Mouse (Mus musculus) ES-E14 (cell line): ENCODE measurements around the gene S1pr5. TPM values are rescaled to one million over a fixed set of nuclear protein-coding genes. Genes with fewer than 3 reads are reported as not detected.

Experiments used
- DNase-seq: peaks from one replicate; pipeline ENCODE4 v3.0.0-alpha.2; 2013; ENCODE audit warnings: low read depth, low spot score
- H3K27ac ChIP-seq: 2 replicates; pipeline ENCODE4 v1.5.1; 2012; ENCODE audit warnings: low read depth, mild to moderate bottlenecking, low read length, moderate library complexity, mixed read lengths; ENCODE audit not compliant: poor library complexity, insufficient read depth, severe bottlenecking
- H3K36me3 ChIP-seq: 2 replicates; pipeline ENCODE4 v1.6.1; 2012; ENCODE audit warnings: mild to moderate bottlenecking, low read length, moderate library complexity, mixed read lengths; ENCODE audit not compliant: control insufficient read depth, poor library complexity, insufficient read depth, severe bottlenecking
- H3K4me1 ChIP-seq, 2 experiments: fragments of 150-350 bp in 1 of 2; sonication (generic) in 1 of 2; 2 replicates each; pipeline ENCODE4 v1.6.1; 2012; ENCODE audit warnings: low read length in 2 of 2, mild to moderate bottlenecking in 1 of 2, mixed read lengths in 1 of 2; ENCODE audit not compliant: control insufficient read depth in 2 of 2, insufficient read depth in 2 of 2, poor library complexity in 1 of 2
- H3K4me3 ChIP-seq, 2 experiments: fragments of 150-350 bp in 1 of 2; sonication (generic) in 1 of 2; 2 replicates each; pipeline ENCODE4 v1.5.1; 2012; ENCODE audit warnings: low read length in 2 of 2, low read depth in 1 of 2, mild to moderate bottlenecking in 1 of 2, mixed read lengths in 1 of 2; ENCODE audit not compliant: insufficient read depth in 1 of 2, poor library complexity in 1 of 2, severe bottlenecking in 1 of 2
- H3K9ac ChIP-seq: 2 replicates; pipeline ENCODE4 v1.6.1; 2012; ENCODE audit warnings: low read depth, mild to moderate bottlenecking, low read length, mixed read lengths; ENCODE audit not compliant: poor library complexity, insufficient read depth, severe bottlenecking
- H3K9me3 ChIP-seq: fragments of 150-350 bp; sonication (generic); 2 replicates; pipeline ENCODE4 v1.6.1; 2012; ENCODE audit warnings: low read depth, mild to moderate bottlenecking, low read length; ENCODE audit not compliant: control insufficient read depth, insufficient read depth
- CHD2 ChIP-seq: IDR thresholded peaks from 2 replicates; pipeline ENCODE4 v1.6.1; 2014; ENCODE audit warnings: mild to moderate bottlenecking, low read depth, low read length, inconsistent platforms
- HCFC1 ChIP-seq: IDR thresholded peaks from 2 replicates; pipeline ENCODE4 v1.6.1; 2012; ENCODE audit warnings: low read length, inconsistent platforms, borderline replicate concordance; ENCODE audit not compliant: insufficient read depth
- MAFK ChIP-seq: IDR thresholded peaks from 2 replicates; pipeline ENCODE4 v1.6.1; 2014; ENCODE audit warnings: mild to moderate bottlenecking, low read depth, low read length, inconsistent platforms; ENCODE audit not compliant: insufficient read depth
- ZC3H11A ChIP-seq: IDR thresholded peaks from 2 replicates; pipeline ENCODE4 v1.6.1; 2012; ENCODE audit warnings: low read depth, mild to moderate bottlenecking, inconsistent platforms, low read length, borderline replicate concordance
- ZNF384 ChIP-seq: IDR thresholded peaks from 2 replicates; pipeline ENCODE4 v1.6.1; 2012; ENCODE audit warnings: low read depth, low read length, inconsistent platforms
- in situ Hi-C, 2 experiments: fragments of 600-800 bp; cut with MboI; formaldehyde crosslinking; loops; one replicate each; pipeline ENCODE4 v1.15.1; 2025; ENCODE audit warnings: low sequenced_read_pairs in 2 of 2, inconsistent platforms in 1 of 2; ENCODE audit not compliant: unreplicated experiment in 2 of 2
- total RNA-seq: library from RNA; depleted of rRNA; stranded (reverse); fragments of 300-350 nt; gene quantifications from 2 replicates; pipeline ENCODE4 v1.2.3, GENCODE M21; 2012

Gene S1pr5
- total RNA-seq, 1 experiment = 0.27 TPM

DNA sequence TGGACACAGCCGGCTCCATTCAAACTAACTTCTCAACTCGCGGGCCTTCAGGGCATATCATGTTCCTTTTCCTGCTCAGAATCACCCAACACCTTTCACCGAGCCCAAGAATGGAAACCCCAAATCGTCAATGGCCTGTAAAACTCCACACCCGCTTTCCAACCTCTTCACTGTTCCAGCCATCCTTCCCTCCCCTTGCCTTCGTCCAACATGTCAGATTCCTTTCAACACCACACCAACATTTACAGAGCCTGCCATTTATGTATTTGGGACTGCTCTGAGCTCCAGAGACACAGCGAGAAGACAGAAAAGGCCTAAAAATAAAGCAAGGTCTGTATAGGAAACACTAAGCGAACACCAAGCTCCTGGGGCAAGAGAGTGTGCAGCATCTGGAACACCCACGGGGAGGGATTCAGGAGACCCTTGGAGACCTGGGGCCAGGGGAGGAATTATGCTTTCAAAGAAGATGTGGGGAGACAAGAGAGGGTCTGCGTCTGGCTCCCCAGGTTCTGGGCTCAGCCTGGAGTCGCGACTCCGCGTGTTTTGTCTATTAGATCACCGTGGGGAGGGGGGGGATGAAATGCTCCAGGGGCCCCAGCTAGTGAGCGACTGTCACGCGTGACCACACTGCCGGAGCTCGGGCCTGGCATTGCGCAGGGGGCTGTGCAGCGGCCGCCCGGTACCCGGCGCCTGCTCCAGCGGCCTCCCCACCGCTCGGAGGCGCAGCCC is 10.1 kb downstream of the S1pr5 start:
- in situ Hi-C loops = no loop called here
- no peaks in the 10 kb centered on the region for H3K9me3 ChIP-seq
- no peak for TF ChIP-seq HCFC1
- no peak for TF ChIP-seq MAFK
- no peak for TF ChIP-seq ZC3H11A
- no peak for TF ChIP-seq ZNF384
- peaks cover 14% of the 10 kb centered on the region; the same call in 1 of the 2 replicates for H3K36me3 ChIP-seq
- H3K9ac ChIP-seq = peak overlapping the region; percentile 91
- DNase-seq = no peak
- peaks cover 5 to 15% of the 10 kb centered on the region in 2 experiments; a peak in 3 of 4 replicates for H3K4me1 ChIP-seq
- peak overlapping the region; percentile 89 to 90 for H3K4me3 ChIP-seq
- peak overlapping the region; percentile 67 for H3K27ac ChIP-seq

DNA sequence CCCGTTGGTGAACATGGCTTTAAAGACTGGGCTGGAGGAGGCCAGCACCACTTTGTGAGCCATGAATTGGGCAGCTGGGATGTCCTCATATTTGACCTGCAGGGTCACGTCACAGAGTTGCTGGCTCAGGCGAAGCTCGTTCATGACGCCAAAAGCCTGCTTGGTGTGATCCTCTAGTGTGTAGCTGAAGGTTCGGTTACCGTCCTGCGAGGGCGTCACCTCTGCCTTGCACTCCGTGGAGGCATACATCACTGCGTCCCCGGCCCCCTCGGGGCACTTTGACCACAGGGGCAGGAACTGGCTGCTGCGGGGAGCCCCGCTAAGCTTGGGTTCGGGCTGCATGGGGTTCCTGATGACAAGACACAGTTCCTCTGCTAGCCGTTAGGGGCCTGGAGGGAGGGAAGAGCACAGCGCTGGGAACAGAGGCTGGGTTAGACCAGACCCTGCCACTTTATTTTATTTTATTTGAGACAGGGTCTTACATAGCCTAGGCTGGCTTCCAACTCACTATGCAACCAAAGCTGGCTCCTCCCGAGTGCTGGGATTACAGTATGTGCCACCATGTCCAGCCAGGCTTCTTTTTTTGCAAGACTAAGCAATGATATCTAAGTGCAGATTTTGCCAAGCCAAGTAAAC is 10.8 kb downstream of the S1pr5 start:
- TF ChIP-seq MAFK = no peak
- no peak for TF ChIP-seq ZC3H11A
- no peak for TF ChIP-seq HCFC1
- TF ChIP-seq CHD2 = no peak
- TF ChIP-seq ZNF384 = no peak
- DNase-seq = no peak
- Histone ChIP-seq H3K4me3 (peak overlapping the region; percentile 89 to 90), H3K9ac (peak overlapping the region; percentile 91; the same call in 1 of the 2 replicates), H3K4me1 (peaks cover 7 to 16% of the 10 kb centered on the region in 2 experiments; a peak in 3 of 4 replicates), H3K36me3 (peaks cover 14% of the 10 kb centered on the region; the same call in 1 of the 2 replicates), H3K9me3 (no peaks in the 10 kb centered on the region), H3K27ac (no peak overlapping the region)
- in situ Hi-C loops = no loop called here

DNA sequence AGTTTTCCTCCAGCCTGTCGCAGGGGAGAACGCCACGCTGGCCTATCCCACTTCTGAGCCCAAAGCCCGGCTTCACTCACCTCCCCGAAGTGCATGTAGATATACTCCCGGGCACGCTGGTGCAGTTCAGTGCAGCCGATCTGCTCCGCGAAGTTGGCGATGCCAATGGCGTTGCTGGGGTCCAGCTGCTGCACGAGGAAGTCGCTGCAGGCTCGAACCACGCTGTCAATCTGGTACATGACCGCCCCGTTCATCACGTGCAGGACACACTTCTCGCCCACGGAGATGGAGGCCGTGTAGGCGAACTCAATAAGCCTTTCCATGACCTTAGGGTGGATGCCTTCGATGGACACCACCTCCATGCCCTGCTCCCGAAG is 11.3 kb downstream of the S1pr5 start:
- H3K9me3 ChIP-seq = no peaks in the 10 kb centered on the region
- no peak for DNase-seq
- H3K36me3 ChIP-seq = peaks cover 14% of the 10 kb centered on the region; the same call in 1 of the 2 replicates
- in situ Hi-C loops = no loop called here
- peaks cover 7 to 16% of the 10 kb centered on the region in 2 experiments; a peak in 3 of 4 replicates for H3K4me1 ChIP-seq
- H3K9ac ChIP-seq = no peak overlapping the region
- H3K4me3 ChIP-seq = peak overlapping the region; percentile 38 to 90; a peak in 2 of 4 replicates
- no peak overlapping the region for H3K27ac ChIP-seq
- TF ChIP-seq ZNF384 (no peak), ZC3H11A (no peak), HCFC1 (no peak), CHD2 (no peak), MAFK (no peak)

DNA sequence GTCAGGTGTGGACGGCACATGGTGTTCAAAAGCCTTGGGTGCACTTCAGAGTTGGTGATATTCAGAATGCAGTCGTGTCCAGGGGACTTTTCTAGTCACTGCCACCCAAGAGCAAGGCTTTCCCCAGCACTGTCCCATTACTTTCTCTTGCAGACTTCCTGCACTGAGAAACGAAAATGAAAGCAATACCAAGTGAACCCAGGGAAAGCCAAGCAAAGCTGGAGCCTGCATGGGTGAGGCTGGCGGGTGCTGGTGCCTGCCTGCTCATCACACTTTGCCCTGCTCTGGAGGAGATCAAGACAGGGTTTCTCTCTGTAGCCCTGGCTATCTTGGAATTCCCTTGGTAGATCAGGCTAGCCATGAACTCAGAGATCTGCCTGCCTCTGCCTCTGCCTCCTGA is 12.9 kb downstream of the S1pr5 start:
- H3K36me3 ChIP-seq = peaks cover 19% of the 10 kb centered on the region; the same call in 1 of the 2 replicates
- in situ Hi-C loops = no loop called here

More for the DNA sequence above, 12.9 kb downstream of the S1pr5 start:
- Histone ChIP-seq H3K9ac (no peak overlapping the region), H3K4me3 (no peak overlapping the region), H3K27ac (no peak overlapping the region), H3K9me3 (no peaks in the 10 kb centered on the region), H3K4me1 (peaks cover 7 to 27% of the 10 kb centered on the region in 2 experiments)
- TF ChIP-seq MAFK = no peak
- no peak for TF ChIP-seq ZNF384
- no peak for TF ChIP-seq ZC3H11A
- no peak for TF ChIP-seq CHD2
- no peak for DNase-seq
